In the genomic region with DNA sequence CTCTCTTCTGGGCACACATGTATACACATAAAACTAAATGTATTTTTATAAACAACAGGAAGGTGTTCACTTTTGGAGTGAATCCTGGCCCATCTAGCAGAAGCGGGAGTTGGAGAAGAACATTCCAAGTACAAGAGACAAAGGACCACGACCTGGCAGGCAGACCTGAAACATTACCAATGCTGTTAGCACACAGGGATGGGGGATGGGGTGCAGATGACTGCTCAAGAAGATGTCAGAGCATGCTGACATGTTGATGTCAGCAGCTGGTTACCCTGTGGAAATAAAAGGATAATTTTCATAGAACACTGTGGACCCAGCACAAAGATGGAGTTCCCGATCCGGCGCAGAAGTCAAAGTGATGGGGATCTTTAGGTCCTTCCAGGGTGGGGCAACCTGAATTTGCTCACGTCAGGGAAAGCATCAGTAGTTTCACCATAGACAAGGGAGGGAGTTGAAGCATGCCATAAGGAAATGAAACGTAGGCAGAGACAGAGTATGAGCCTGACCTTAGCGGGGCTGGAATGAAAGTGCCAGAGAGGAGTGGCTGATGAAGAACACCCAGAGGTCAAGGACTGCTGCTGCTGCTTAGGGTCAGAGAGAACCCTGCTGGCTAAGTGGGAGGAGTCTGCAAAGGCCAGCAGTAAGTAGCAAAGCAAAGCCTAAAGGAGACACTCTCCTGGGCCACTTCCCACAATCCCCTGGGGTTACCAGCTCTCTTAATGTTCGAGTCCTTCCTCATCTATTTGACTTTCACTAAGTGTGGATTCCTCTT, we compare ENCODE assay signal across 13 mouse cellular contexts. TPM values are rescaled to one million over a fixed set of nuclear protein-coding genes. Genes with fewer than 3 reads are reported as not detected.
A peak's percentile ranks its signal among the peaks of the same experiment; 100 is the strongest.
DNase-seq lines count a peak whose midpoint lies in the region; ATAC-seq and TF ChIP-seq lines count a peak whose summit lies in the region.
"Had no signal": no experiment of that assay in that cellular context is flagged by ENCODE, and none has a peak within 500 bp of the region (broad histone marks: within the 10 kb centered on the region; RNA-seq: fewer than 3 reads in every experiment).

No protein-coding gene starts in this region.

- TF ChIP-seq POLR2A in thymus, adult 2 months (IDR thresholded peaks at IDR 0.05; ENCODE audit: control insufficient read depth, extremely low read depth, insufficient read depth, low read length, poor library complexity) = no peak

- no peak overlapping the region for H3K4me2 ChIP-seq in liver, embryonic 11.5 days
- H3K4me2 ChIP-seq in stomach, postnatal 0 days (replicated peaks; ENCODE audit: low read depth) = no peak overlapping the region
- no peak overlapping the region for H3K4me2 ChIP-seq in hindbrain, embryonic 13.5 days
- H3K4me2 ChIP-seq: neural tube, embryonic 12.5 days; stomach, embryonic 15.5 days had no signal

- peak; percentile 48 for DNase-seq in kidney, adult 11 months
- DNase-seq in kidney, postnatal 14 days = no peak
- no peak for DNase-seq in thymus, adult 2 months
- no peak for DNase-seq in thymus, postnatal 10 days (ENCODE audit: low spot score in 2 of 2)
- DNase-seq in liver, embryonic 11.5 days (ENCODE audit: low spot score) = no peak
- no peak for DNase-seq in stomach, postnatal 0 days (ENCODE audit: low spot score)
- DNase-seq: cerebellum, adult 11-12 months; midbrain, embryonic 14.5 days had no signal

- no peak for TF ChIP-seq EP300 in stomach, postnatal 0 days (optimal IDR thresholded peaks at IDR 0.05)

- no peak overlapping the region for H3K9ac ChIP-seq in liver, embryonic 11.5 days (ENCODE audit: low read depth, low read length)
- no peak overlapping the region for H3K9ac ChIP-seq in stomach, postnatal 0 days (ENCODE audit: low read length)
- H3K9ac ChIP-seq in hindbrain, embryonic 13.5 days = no peak overlapping the region
- H3K9ac ChIP-seq: neural tube, embryonic 12.5 days; stomach, embryonic 15.5 days had no signal

- no peaks in the 10 kb centered on the region for H3K27me3 ChIP-seq in thymus, adult 2 months (ENCODE audit: control insufficient read depth, insufficient read depth, low read length)
- H3K27me3 ChIP-seq in liver, embryonic 11.5 days (replicated peaks; ENCODE audit: control insufficient read depth, insufficient read depth, low read length) = no peaks in the 10 kb centered on the region
- no peaks in the 10 kb centered on the region for H3K27me3 ChIP-seq in stomach, postnatal 0 days (ENCODE audit: control insufficient read depth, insufficient read depth, low read length)
- H3K27me3 ChIP-seq in hindbrain, embryonic 13.5 days = no peaks in the 10 kb centered on the region
- H3K27me3 ChIP-seq: CH12.LX; neural tube, embryonic 12.5 days; stomach, embryonic 15.5 days had no signal

- WGBS in thymus, adult 2 months = 83% methylated on average over 9 of the region's 9 CpGs
- WGBS in liver, embryonic 11.5 days = 71% methylated on average over 9 of the region's 9 CpGs
- WGBS in stomach, postnatal 0 days = 64% methylated on average over 9 of the region's 9 CpGs
- 68% methylated on average over 9 of the region's 9 CpGs for WGBS in hindbrain, embryonic 13.5 days

- TF ChIP-seq CTCF in thymus, adult 2 months (IDR thresholded peaks at IDR 0.05; ENCODE audit: borderline replicate concordance, control insufficient read depth, extremely low read depth, insufficient read depth, low read length, poor library complexity) = no peak
- no peak for TF ChIP-seq CTCF in stomach, postnatal 0 days (IDR thresholded peaks at IDR 0.05; ENCODE audit: low read depth)

- H3K4me1 ChIP-seq in thymus, adult 2 months (replicated peaks; ENCODE audit: control insufficient read depth, insufficient read depth, low read length) = peaks cover 37% of the 10 kb centered on the region
- H3K4me1 ChIP-seq in liver, embryonic 11.5 days (replicated peaks; ENCODE audit: control insufficient read depth, insufficient read depth, low read length) = peaks cover 43% of the 10 kb centered on the region
- H3K4me1 ChIP-seq in stomach, postnatal 0 days (replicated peaks; ENCODE audit: control insufficient read depth, insufficient read depth) = 0 out of 2 replicates have a peak, but pooled peaks cover 7% of the 10 kb centered on the region
- H3K4me1 ChIP-seq in hindbrain, embryonic 13.5 days (replicated peaks) = peaks cover 31% of the 10 kb centered on the region

- no peak for ATAC-seq in liver, embryonic 11.5 days (replicated peaks; ENCODE audit: low FRiP score)
- no peak for ATAC-seq in stomach, postnatal 0 days (ENCODE audit: low FRiP score, low TSS enrichment)
- no peak for ATAC-seq in hindbrain, embryonic 13.5 days (ENCODE audit: low FRiP score)

- H3K4me3 ChIP-seq in thymus, adult 2 months (ENCODE audit: control insufficient read depth, insufficient read depth, low read length) = no peak overlapping the region
- no peak overlapping the region for H3K4me3 ChIP-seq in liver, embryonic 11.5 days (ENCODE audit: low read depth, low read length)
- no peak overlapping the region for H3K4me3 ChIP-seq in stomach, postnatal 0 days (ENCODE audit: low read depth, low read length)
- H3K4me3 ChIP-seq in hindbrain, embryonic 13.5 days = no peak overlapping the region
- H3K4me3 ChIP-seq: neural tube, embryonic 12.5 days; stomach, embryonic 15.5 days had no signal

- peak overlapping the region; percentile 44; the same call in 1 of the 2 replicates for H3K27ac ChIP-seq in thymus, adult 2 months (ENCODE audit: control insufficient read depth, insufficient read depth, low read length)
- H3K27ac ChIP-seq in liver, embryonic 11.5 days (ENCODE audit: low read depth, low read length) = peak overlapping the region; percentile 46
- H3K27ac ChIP-seq in stomach, postnatal 0 days (replicated peaks) = no peak overlapping the region
- no peak overlapping the region for H3K27ac ChIP-seq in hindbrain, embryonic 13.5 days
- H3K27ac ChIP-seq: kidney, postnatal 0 days; neural tube, embryonic 12.5 days; stomach, embryonic 15.5 days had no signal

- H3K9me3 ChIP-seq in liver, embryonic 11.5 days (ENCODE audit: control insufficient read depth, low read length) = no peaks in the 10 kb centered on the region
- no peaks in the 10 kb centered on the region for H3K9me3 ChIP-seq in stomach, postnatal 0 days (ENCODE audit: control insufficient read depth, low read length)
- H3K9me3 ChIP-seq in hindbrain, embryonic 13.5 days = no peaks in the 10 kb centered on the region
- H3K9me3 ChIP-seq: neural tube, embryonic 12.5 days; stomach, embryonic 15.5 days had no signal

- H3K36me3 ChIP-seq in thymus, adult 2 months (ENCODE audit: control insufficient read depth, insufficient read depth, low read length) = no peaks in the 10 kb centered on the region
- H3K36me3 ChIP-seq in liver, embryonic 11.5 days (ENCODE audit: control insufficient read depth, insufficient read depth, low read length) = no peaks in the 10 kb centered on the region
- H3K36me3 ChIP-seq in stomach, postnatal 0 days (ENCODE audit: control insufficient read depth, insufficient read depth, low read length) = no peaks in the 10 kb centered on the region
- H3K36me3 ChIP-seq in hindbrain, embryonic 13.5 days = 0 out of 2 replicates have a peak, but pooled peaks cover 3% of the 10 kb centered on the region
- H3K36me3 ChIP-seq: neural tube, embryonic 12.5 days; stomach, embryonic 15.5 days had no signal

RNA-seq across cellular contexts. Expression of a gene that starts 48.7 kb away (rescaled TPM):
- polyA plus RNA-seq in thymus, adult 2 months (2012; rRNA removed) = 22.8 TPM in 2 replicates
- polyA plus RNA-seq in liver, embryonic 11.5 days (2014; fragmentation: Nextera tagmentation; extraction: Ambion mirVana) = 6.4 TPM in 2 replicates
- 2.9 and 3.0 TPM in 2 replicates for polyA plus RNA-seq in stomach, postnatal 0 days (2015; fragmentation: Nextera tagmentation; extraction: Ambion mirVana)
- polyA plus RNA-seq in hindbrain, embryonic 13.5 days (2015; fragmentation: Nextera tagmentation; extraction: Ambion mirVana) = 5.2 and 5.6 TPM in 2 replicates

RNA-seq across cellular contexts. Expression of a gene that starts 59.2 kb away (rescaled TPM):
- 0.24 and 0.35 TPM in 2 replicates for polyA plus RNA-seq in thymus, adult 2 months (2012; rRNA removed)
- polyA plus RNA-seq in liver, embryonic 11.5 days (2014; fragmentation: Nextera tagmentation; extraction: Ambion mirVana) = 0.08 TPM in 1 of 2 replicates, not detected in the other
- 0.05 and 0.12 TPM in 2 replicates for polyA plus RNA-seq in stomach, postnatal 0 days (2015; fragmentation: Nextera tagmentation; extraction: Ambion mirVana)
- 0.35 and 0.47 TPM in 2 replicates for polyA plus RNA-seq in hindbrain, embryonic 13.5 days (2015; fragmentation: Nextera tagmentation; extraction: Ambion mirVana)

Comparison
In these comparisons a context has a peak if more than half of its experiments do, and no peak if none do; other contexts are left out.
1. H3K27ac ChIP-seq: peak in thymus, adult 2 months (single experiment) and liver, embryonic 11.5 days (single experiment); none in stomach, postnatal 0 days (single experiment) and hindbrain, embryonic 13.5 days (single experiment).